Mouse (Mus musculus) CH12.LX (cell line): ENCODE measurements around the gene Pheta1. TPM values are rescaled to one million over a fixed set of nuclear protein-coding genes. Genes with fewer than 3 reads are reported as not detected.

Experiments used
- DNase-seq: peaks from one replicate; pipeline ENCODE4 v3.0.0-alpha.2; 2013; ENCODE audit errors: extremely low read depth
- H3K27ac ChIP-seq: 2 replicates; pipeline ENCODE4 v1.5.1; 2012; ENCODE audit warnings: low read depth, mild to moderate bottlenecking, control low read depth, moderate library complexity; ENCODE audit not compliant: insufficient read depth
- H3K27me3 ChIP-seq: replicated peaks from 2 replicates; pipeline ENCODE3; 2012; ENCODE audit warnings: inconsistent platforms
- H3K36me3 ChIP-seq, 2 experiments: replicated peaks in 1 of 2; 2 replicates each; pipeline versions ENCODE3 to v1.6.1; 2012; ENCODE audit warnings: inconsistent platforms in 1 of 2, low read length in 1 of 2, mild to moderate bottlenecking in 1 of 2, mixed read lengths in 1 of 2, moderate library complexity in 1 of 2; ENCODE audit not compliant: control insufficient read depth in 1 of 2, insufficient read depth in 1 of 2
- H3K4me1 ChIP-seq, 2 experiments: 2 replicates each; pipeline ENCODE4 v1.6.1; 2012; ENCODE audit warnings: inconsistent platforms in 1 of 2, moderate library complexity in 1 of 2; ENCODE audit not compliant: insufficient read depth in 2 of 2, control insufficient read depth in 1 of 2
- H3K4me2 ChIP-seq: 2 replicates; pipeline ENCODE4 v1.6.1; 2012; ENCODE audit warnings: low read depth, mild to moderate bottlenecking, control low read depth; ENCODE audit not compliant: poor library complexity, insufficient read depth, severe bottlenecking
- H3K4me3 ChIP-seq, 3 experiments: fragments of 150-350 bp in 1 of 3; sonication (generic) in 1 of 3; replicated peaks in 1 of 3; 2 replicates each; pipeline versions ENCODE3 to v1.5.1; 2011 to 2012; ENCODE audit warnings: low read depth in 2 of 3, low read length in 2 of 3, mild to moderate bottlenecking in 2 of 3, moderate library complexity in 2 of 3, control low read depth in 1 of 3, improper control_type of control experiment in 1 of 3, inconsistent platforms in 1 of 3, mixed read lengths in 1 of 3; ENCODE audit not compliant: poor library complexity in 1 of 3
- H3K79me2 ChIP-seq: replicated peaks from 2 replicates; pipeline ENCODE4 v1.6.1; 2012; ENCODE audit warnings: mild to moderate bottlenecking, moderate library complexity; ENCODE audit not compliant: control insufficient read depth, poor library complexity, insufficient read depth, severe bottlenecking; ENCODE audit errors: extremely low read depth
- H3K9ac ChIP-seq: 2 replicates; pipeline ENCODE4 v1.6.1; 2012; ENCODE audit warnings: low read depth, mild to moderate bottlenecking, control low read depth, moderate library complexity; ENCODE audit not compliant: insufficient read depth
- H3K9me3 ChIP-seq: replicated peaks from 2 replicates; pipeline ENCODE3; 2012; ENCODE audit warnings: low read length, inconsistent platforms, mixed read lengths
- CTCF ChIP-seq, 2 experiments: IDR thresholded peaks in 1 of 2; conservative IDR thresholded peaks in 1 of 2; 2 replicates each; pipeline ENCODE4 v1.5.1; 2011 to 2012; ENCODE audit warnings: low read depth in 2 of 2, low read length in 2 of 2, improper control_type of control experiment in 1 of 2, inconsistent platforms in 1 of 2, mild to moderate bottlenecking in 1 of 2, moderate library complexity in 1 of 2
- ELF1 ChIP-seq: IDR thresholded peaks from 2 replicates; pipeline ENCODE4 v1.6.1; 2014; ENCODE audit warnings: low read depth, mild to moderate bottlenecking, inconsistent platforms, low read length, improper control_type of control experiment
- ETS1 ChIP-seq: conservative IDR thresholded peaks from 2 replicates; pipeline ENCODE4 v1.6.1; 2012; ENCODE audit warnings: low read depth, mild to moderate bottlenecking, inconsistent platforms, low read length, improper control_type of control experiment, moderate library complexity
- GABPA ChIP-seq: IDR thresholded peaks from 2 replicates; pipeline ENCODE4 v1.6.1; 2012; ENCODE audit warnings: low read depth, low read length, improper control_type of control experiment, inconsistent platforms; ENCODE audit not compliant: insufficient replicate concordance
- IRF4 ChIP-seq: IDR thresholded peaks from 2 replicates; pipeline ENCODE4 v1.6.1; 2014; ENCODE audit warnings: low read depth, mild to moderate bottlenecking, inconsistent platforms, low read length, improper control_type of control experiment
- JUN ChIP-seq: IDR thresholded peaks from 2 replicates; pipeline ENCODE4 v1.6.1; 2011; ENCODE audit warnings: low read depth, mild to moderate bottlenecking, low read length, improper control_type of control experiment, moderate library complexity; ENCODE audit not compliant: insufficient read depth
- KAT2A ChIP-seq: IDR thresholded peaks from 2 replicates; pipeline ENCODE4 v1.6.1; 2012; ENCODE audit warnings: low read length, improper control_type of control experiment, inconsistent platforms; ENCODE audit not compliant: insufficient replicate concordance
- MAFK ChIP-seq: IDR thresholded peaks from 2 replicates; pipeline ENCODE4 v1.6.1; 2011; ENCODE audit warnings: low read length, improper control_type of control experiment; ENCODE audit not compliant: insufficient replicate concordance
- MAX ChIP-seq: IDR thresholded peaks from 2 replicates; pipeline ENCODE4 v1.6.1; 2011; ENCODE audit warnings: low read length, improper control_type of control experiment
- MAZ ChIP-seq: IDR thresholded peaks from 2 replicates; pipeline ENCODE4 v1.6.1; 2012; ENCODE audit warnings: low read depth, mild to moderate bottlenecking, inconsistent platforms, low read length, improper control_type of control experiment, moderate library complexity
- MEF2A ChIP-seq: IDR thresholded peaks from 2 replicates; pipeline ENCODE4 v1.6.1; 2014; ENCODE audit warnings: low read depth, mild to moderate bottlenecking, inconsistent platforms, low read length, improper control_type of control experiment, borderline replicate concordance
- RAD21 ChIP-seq: IDR thresholded peaks from 2 replicates; pipeline ENCODE4 v1.6.1; 2011; ENCODE audit warnings: low read depth, mild to moderate bottlenecking, low read length, improper control_type of control experiment, moderate library complexity
- RCOR1 ChIP-seq: conservative IDR thresholded peaks from 2 replicates; pipeline ENCODE4 v1.6.1; 2012; ENCODE audit warnings: low read depth, mild to moderate bottlenecking, inconsistent platforms, low read length, improper control_type of control experiment
- SMC3 ChIP-seq: IDR thresholded peaks from 2 replicates; pipeline ENCODE4 v1.6.1; 2011; ENCODE audit warnings: low read depth, low read length, improper control_type of control experiment
- USF1 ChIP-seq: IDR thresholded peaks from 2 replicates; pipeline ENCODE4 v1.6.1; 2014; ENCODE audit warnings: low read depth, mild to moderate bottlenecking, inconsistent platforms, low read length, improper control_type of control experiment
- ZC3H11A ChIP-seq: IDR thresholded peaks from 2 replicates; pipeline ENCODE4 v1.6.1; 2012; ENCODE audit warnings: low read depth, mild to moderate bottlenecking, inconsistent platforms, low read length, improper control_type of control experiment
- ZKSCAN1 ChIP-seq: IDR thresholded peaks from 2 replicates; pipeline ENCODE4 v1.6.1; 2012; ENCODE audit warnings: low read depth, inconsistent platforms, low read length, improper control_type of control experiment, borderline replicate concordance
- ZMIZ1 ChIP-seq: IDR thresholded peaks from 2 replicates; pipeline ENCODE4 v1.6.1; 2012; ENCODE audit warnings: low read depth, mild to moderate bottlenecking, inconsistent platforms, low read length, improper control_type of control experiment
- ZNF384 ChIP-seq: IDR thresholded peaks from 2 replicates; pipeline ENCODE4 v1.6.1; 2012; ENCODE audit warnings: low read depth, low read length, improper control_type of control experiment, inconsistent platforms
- dilution Hi-C: fragments of 300-500 bp; cut with MboI; formaldehyde crosslinking; loops from 2 replicates; pipeline ENCODE4 v1.14.3; 2020; ENCODE audit warnings: low sequenced_read_pairs; ENCODE audit not compliant: extremely low pct_unique_long_range_greater_than_20kb, extremely low pct_ligation_motif_present
- in situ Hi-C: fragments of 300-500 bp; cut with MboI; formaldehyde crosslinking; loops from 3 replicates; pipeline ENCODE4 v1.14.3; 2019; ENCODE audit warnings: low sequenced_read_pairs, low pct_ligation_motif_present, low pct_unique_long_range_greater_than_20kb, mixed read lengths
- polyA plus RNA-seq: library from polyadenylated mRNA; unstranded; fragments of >175 nt; gene quantifications from 2 replicates; pipeline ENCODE4 v1.2.1, GENCODE M21; 2012; ENCODE audit warnings: low read depth; ENCODE audit not compliant: insufficient read length
- total RNA-seq, 2 experiments: library from RNA; depleted of rRNA; stranded (reverse); fragments of 300-350 nt in 1 of 2; fragments of >200 nt in 1 of 2; gene quantifications; 2 replicates each; pipeline ENCODE4 v1.2.3; 2012 to 2014

Gene Pheta1
- total and polyA plus RNA-seq, 3 experiments: 1.4 to 4.5 (median 2.0) TPM

GRCm38 (mm10) chr5:121878703-121879102 lies 29.9 kb downstream of the Pheta1 start:
- Histone ChIP-seq H3K4me2 (no peak overlapping the region), H3K36me3 (no peaks in the 10 kb centered on the region), H3K4me1 (peaks cover 13 to 23% of the 10 kb centered on the region in 2 experiments), H3K79me2 (no peaks in the 10 kb centered on the region), H3K9me3 (peaks cover 18% of the 10 kb centered on the region), H3K4me3 (no peak overlapping the region), H3K9ac (no peak overlapping the region), H3K27me3 (peaks cover 69% of the 10 kb centered on the region), H3K27ac (no peak overlapping the region)
- no peak for TF ChIP-seq MAFK
- TF ChIP-seq JUN: no peak
- no peak for TF ChIP-seq ZC3H11A
- TF ChIP-seq IRF4: no peak
- dilution Hi-C loops (no loop called here), in situ Hi-C loops (no loop called here)
- no peak for DNase-seq

DNA sequence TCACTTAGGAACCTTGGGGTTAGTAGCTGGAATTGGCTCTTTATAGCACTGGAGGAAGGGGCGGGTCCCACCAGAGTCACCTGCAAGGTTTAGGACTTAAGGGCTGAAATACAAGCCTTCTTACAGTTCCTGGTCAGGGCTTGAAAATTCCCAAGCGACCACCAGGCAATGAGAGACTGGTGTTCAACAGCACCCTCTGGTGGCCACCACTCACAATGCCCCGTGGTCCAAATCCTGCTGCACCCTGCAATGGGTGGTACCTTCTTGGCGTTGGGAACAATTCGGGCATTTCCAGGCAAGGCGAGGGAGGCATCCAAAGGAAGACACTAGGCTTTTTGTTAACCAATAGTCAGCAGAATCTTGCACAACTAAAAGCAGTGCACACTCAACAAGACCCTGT lies 30.4 kb downstream of the Pheta1 start:
- peaks cover 65% of the 10 kb centered on the region for H3K27me3 ChIP-seq
- DNase-seq: peak; percentile 33
- H3K36me3 ChIP-seq: no peaks in the 10 kb centered on the region
- no peak overlapping the region for H3K4me3 ChIP-seq
- in situ Hi-C loops: no loop called here
- H3K27ac ChIP-seq: no peak overlapping the region
- H3K4me1 ChIP-seq: peaks cover 13 to 23% of the 10 kb centered on the region in 2 experiments
- dilution Hi-C loops: no loop called here
- H3K9me3 ChIP-seq: peaks cover 18% of the 10 kb centered on the region
- no peak overlapping the region for H3K4me2 ChIP-seq
- H3K79me2 ChIP-seq: no peaks in the 10 kb centered on the region
- peak; percentile 45 for TF ChIP-seq RAD21
- TF ChIP-seq CTCF (conservative IDR thresholded peaks at IDR 0.05 in 1 of 2, IDR thresholded peaks at IDR 0.05 in 1 of 2; ENCODE audit: low read depth in 2 of 2, low read length in 2 of 2): peak; percentile 54 to 70
- no peak for TF ChIP-seq ZKSCAN1
- peak; percentile 55 for TF ChIP-seq SMC3
- no peak overlapping the region for H3K9ac ChIP-seq

GRCm38 (mm10) chr5:121883356-121883755 lies 34.6 kb downstream of the Pheta1 start:
- in situ Hi-C loops (no loop called here), dilution Hi-C loops (no loop called here)
- Histone ChIP-seq H3K79me2 (no peaks in the 10 kb centered on the region), H3K4me1 (peaks cover 9 to 15% of the 10 kb centered on the region in 2 experiments; a peak in 3 of 4 replicates), H3K4me2 (no peak overlapping the region), H3K36me3 (no peaks in the 10 kb centered on the region), H3K9me3 (peaks cover 31% of the 10 kb centered on the region), H3K27me3 (peaks cover 42% of the 10 kb centered on the region), H3K4me3 (no peak overlapping the region), H3K9ac (no peak overlapping the region), H3K27ac (no peak overlapping the region)
- DNase-seq: no peak
- TF ChIP-seq GABPA: no peak
- TF ChIP-seq SMC3: no peak
- no peak for TF ChIP-seq MAX
- TF ChIP-seq JUN: no peak
- no peak for TF ChIP-seq ELF1
- TF ChIP-seq ZMIZ1: no peak
- TF ChIP-seq ZNF384: no peak
- TF ChIP-seq KAT2A: no peak
- TF ChIP-seq ZKSCAN1: no peak
- no peak for TF ChIP-seq MAZ
- TF ChIP-seq IRF4: no peak
- TF ChIP-seq RCOR1: no peak
- no peak for TF ChIP-seq USF1
- no peak for TF ChIP-seq MEF2A
- TF ChIP-seq RAD21: no peak
- TF ChIP-seq ETS1: no peak
